Mouse (Mus musculus): Measurements from ENCODE around the gene Specc1l. TPM values are rescaled to one million over a fixed set of nuclear protein-coding genes. Genes with fewer than 3 reads are reported as not detected.

Specc1l gene
- polyA plus RNA-seq, 1 experiment from 2014 or later, result 13.2 TPM

DNA sequence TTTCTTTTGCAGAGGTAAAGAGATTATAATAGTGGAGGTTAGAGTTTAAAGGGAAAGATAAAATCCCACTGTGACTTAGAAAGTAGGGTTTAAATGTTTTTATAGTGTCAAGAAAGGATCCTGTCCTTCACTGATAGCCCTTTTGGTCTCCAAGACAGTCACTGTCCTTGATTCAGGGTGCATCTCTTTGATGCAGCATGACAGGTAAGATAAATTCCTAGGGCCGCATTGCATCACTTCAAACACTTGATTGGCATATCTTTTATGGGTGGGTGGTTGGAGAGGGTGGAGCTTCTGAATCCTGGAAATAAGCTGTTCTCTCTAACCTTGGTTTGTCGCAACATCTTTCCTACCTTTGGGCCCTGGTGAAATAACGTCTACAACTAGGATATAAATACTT, 15.5 kb downstream of the Specc1l start:
- WGBS (ENCODE audit: insufficient replicate concordance), result 60% methylated on average over 3 of the region's 3 CpGs
- ATAC-seq, result no peak; the same call in 1 of the 2 replicates
- H3K36me3 ChIP-seq, result peaks cover 20% of the 10 kb centered on the region
- no peaks in the 10 kb centered on the region for H3K27me3 ChIP-seq (replicated peaks)
- H3K4me1 ChIP-seq, result peaks cover 20% of the 10 kb centered on the region
- no peaks in the 10 kb centered on the region for H3K9me3 ChIP-seq (replicated peaks)
- H3K4me3 ChIP-seq, result no peak overlapping the region
- H3K27ac ChIP-seq, result no peak overlapping the region
- H3K9ac ChIP-seq, result no peak overlapping the region
- H3K4me2 ChIP-seq, result no peak overlapping the region

DNA sequence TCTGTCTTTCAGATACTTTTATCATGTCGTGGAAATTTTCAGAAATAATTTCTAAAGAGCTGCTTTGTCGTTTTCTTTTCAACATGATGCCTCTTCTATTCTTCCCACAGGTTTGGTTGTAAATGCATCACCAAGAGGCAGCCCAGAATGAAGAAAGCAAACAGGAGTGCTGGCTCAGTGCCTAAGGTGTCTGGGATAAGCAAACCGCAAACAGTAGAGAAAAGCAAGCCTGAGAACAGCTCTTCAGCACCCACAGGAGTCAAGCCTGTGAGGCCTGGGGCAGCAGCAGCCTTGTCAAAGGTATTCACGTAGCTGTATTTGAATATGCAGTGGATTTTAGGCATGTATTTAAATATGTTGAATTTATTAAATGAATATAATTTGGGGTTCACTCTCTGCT, 18.7 kb downstream of the Specc1l start:
- H3K9me3 ChIP-seq (replicated peaks), result no peaks in the 10 kb centered on the region

DNA sequence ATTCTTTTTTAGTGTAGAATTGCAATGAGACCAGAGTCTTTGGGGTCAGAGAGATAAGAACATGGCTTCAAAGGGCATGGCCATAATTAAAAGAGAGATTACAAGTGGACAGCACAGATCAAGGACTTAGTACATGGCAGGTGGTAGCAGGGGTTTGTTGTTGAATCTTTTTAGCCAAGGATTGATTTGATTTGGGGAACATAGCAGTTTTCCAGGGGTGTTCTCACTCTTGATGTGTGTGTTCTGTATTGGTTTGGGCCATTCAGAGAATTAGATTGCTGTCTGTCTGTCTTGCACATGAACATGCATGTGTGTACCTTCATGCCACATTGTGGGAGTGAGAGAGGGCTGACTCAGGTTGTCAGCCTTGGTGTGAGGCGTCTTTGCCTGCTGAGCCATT, 20.0 kb downstream of the Specc1l start:
- Histone ChIP-seq H3K4me1 (peaks cover 4% of the 10 kb centered on the region), H3K4me2 (no peak overlapping the region), H3K27ac (no peak overlapping the region), H3K27me3 (replicated peaks) (no peaks in the 10 kb centered on the region), H3K9ac (no peak overlapping the region), H3K4me3 (no peak overlapping the region), H3K9me3 (replicated peaks) (no peaks in the 10 kb centered on the region), H3K36me3 (peaks cover 34% of the 10 kb centered on the region)
- WGBS (ENCODE audit: insufficient replicate concordance), result 86% methylated on average over 1 of the region's 1 CpGs
- no peak for ATAC-seq

More for the DNA sequence above, 18.7 kb downstream of the Specc1l start:
- H3K9ac ChIP-seq, result no peak overlapping the region
- ATAC-seq, result no peak
- H3K27ac ChIP-seq, result no peak overlapping the region
- peaks cover 10% of the 10 kb centered on the region for H3K4me1 ChIP-seq
- WGBS (ENCODE audit: insufficient replicate concordance), result 79% methylated on average over 4 of the region's 4 CpGs
- no peaks in the 10 kb centered on the region for H3K27me3 ChIP-seq (replicated peaks)
- peaks cover 31% of the 10 kb centered on the region for H3K36me3 ChIP-seq
- no peak overlapping the region for H3K4me2 ChIP-seq
- H3K4me3 ChIP-seq, result no peak overlapping the region

DNA sequence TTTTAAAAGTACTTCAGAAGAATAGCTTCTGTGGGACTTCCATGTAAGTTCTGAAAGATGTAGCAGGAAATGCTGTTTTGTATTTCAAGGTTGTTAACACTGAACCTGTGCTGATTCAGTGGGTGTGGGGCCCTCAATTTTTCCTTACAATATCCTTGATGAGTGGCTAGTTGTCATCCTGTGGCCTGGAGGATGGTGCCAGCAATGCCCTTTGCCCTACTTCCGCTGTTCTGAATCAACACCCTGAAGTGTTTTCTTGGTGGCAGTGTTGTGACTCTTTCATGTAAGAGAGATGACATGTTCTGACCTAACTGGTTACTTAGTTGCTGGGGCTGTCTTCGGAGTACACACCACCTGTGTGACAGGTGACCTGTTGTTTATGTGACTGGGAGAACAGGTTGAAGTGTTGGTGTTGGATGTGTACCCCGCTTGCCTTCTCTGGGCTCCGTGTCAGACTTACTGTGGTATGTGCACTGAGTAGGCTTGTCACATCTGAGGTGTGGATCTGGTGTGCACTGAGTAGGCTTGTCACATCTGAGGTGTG, 20.8 kb downstream of the Specc1l start:
- H3K9ac ChIP-seq, result no peak overlapping the region
- no peak overlapping the region for H3K27ac ChIP-seq
- H3K4me2 ChIP-seq, result no peak overlapping the region
- H3K27me3 ChIP-seq (replicated peaks), result no peaks in the 10 kb centered on the region
- H3K9me3 ChIP-seq (replicated peaks), result no peaks in the 10 kb centered on the region
- peaks cover 34% of the 10 kb centered on the region for H3K36me3 ChIP-seq
- H3K4me3 ChIP-seq, result no peak overlapping the region
- WGBS (ENCODE audit: insufficient replicate concordance), result 83% methylated on average over 4 of the region's 4 CpGs
- no peaks in the 10 kb centered on the region for H3K4me1 ChIP-seq
- ATAC-seq, result no peak

DNA sequence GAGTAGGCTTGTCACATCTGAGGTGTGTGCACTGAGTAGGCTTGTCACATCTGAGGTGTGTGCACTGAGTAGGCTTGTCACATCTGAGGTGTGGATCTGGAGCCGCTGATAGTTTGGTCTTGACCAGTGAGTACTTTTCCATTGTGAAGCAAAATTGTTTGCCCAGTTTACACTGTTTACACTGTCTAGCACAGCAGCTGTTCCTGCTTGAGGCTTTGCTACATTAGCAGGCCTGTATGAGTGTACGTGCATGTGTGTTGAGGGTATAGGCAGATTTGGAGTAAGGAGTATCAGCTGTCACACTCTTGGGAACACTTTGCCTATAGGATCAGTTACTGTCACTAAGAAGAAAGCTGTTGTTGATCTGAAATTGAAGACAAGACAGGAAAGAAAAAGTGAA, 21.6 kb downstream of the Specc1l start:
- Histone ChIP-seq H3K9ac (no peak overlapping the region), H3K9me3 (replicated peaks) (no peaks in the 10 kb centered on the region), H3K36me3 (peaks cover 36% of the 10 kb centered on the region), H3K27me3 (replicated peaks) (no peaks in the 10 kb centered on the region), H3K4me2 (no peak overlapping the region), H3K27ac (no peak overlapping the region), H3K4me1 (no peaks in the 10 kb centered on the region), H3K4me3 (no peak overlapping the region)
- ATAC-seq, result no peak
- 76% methylated on average over 2 of the region's 2 CpGs for WGBS (ENCODE audit: insufficient replicate concordance)

DNA sequence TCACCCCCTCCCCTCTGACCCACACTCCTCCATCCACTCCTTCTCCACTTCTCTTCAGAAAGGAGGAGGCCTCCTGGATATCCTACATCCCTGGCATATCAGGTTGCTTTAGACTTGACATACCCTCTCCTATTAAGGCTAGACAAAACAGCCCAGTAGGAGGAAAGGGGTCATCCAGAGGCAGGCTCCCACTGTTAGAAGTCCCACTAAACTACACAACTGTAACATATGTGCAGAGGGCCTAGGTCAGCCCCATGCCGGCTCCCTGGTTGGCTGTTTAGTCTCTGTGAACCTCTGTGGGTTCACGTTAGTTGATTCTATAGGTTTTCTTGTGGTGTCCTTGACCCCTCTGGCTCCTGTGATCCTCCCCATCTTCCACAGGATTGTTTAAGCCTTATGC, 23.9 kb downstream of the Specc1l start:
- Histone ChIP-seq H3K4me2 (no peak overlapping the region), H3K9ac (no peak overlapping the region), H3K27ac (no peak overlapping the region), H3K4me3 (no peak overlapping the region), H3K27me3 (replicated peaks) (no peaks in the 10 kb centered on the region), H3K36me3 (peaks cover 33% of the 10 kb centered on the region), H3K9me3 (replicated peaks) (no peaks in the 10 kb centered on the region), H3K4me1 (no peaks in the 10 kb centered on the region)
- ATAC-seq, result no peak
- 71% methylated on average over 2 of the region's 2 CpGs for WGBS (ENCODE audit: insufficient replicate concordance)

DNA sequence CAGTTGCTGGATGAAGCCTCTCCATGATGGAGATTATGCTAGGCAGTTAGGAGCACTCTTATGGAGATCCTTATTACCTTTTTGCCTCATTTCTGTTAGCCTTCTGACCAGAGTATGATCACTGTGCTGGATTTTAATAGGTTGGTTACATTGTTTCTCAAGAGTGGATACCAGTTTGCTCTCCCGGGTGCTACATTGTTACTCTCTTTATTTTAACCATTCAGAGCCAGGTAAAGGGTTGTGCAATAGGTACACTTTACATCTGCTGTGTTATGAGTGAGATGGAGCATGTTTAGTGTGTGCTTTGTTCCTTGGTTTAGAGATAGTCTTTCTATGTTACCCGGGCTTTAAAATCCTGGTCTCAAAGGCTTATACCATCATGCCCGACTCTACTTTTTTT, 24.3 kb downstream of the Specc1l start:
- Histone ChIP-seq H3K4me3 (no peak overlapping the region), H3K4me1 (no peaks in the 10 kb centered on the region), H3K4me2 (no peak overlapping the region), H3K9me3 (replicated peaks) (no peaks in the 10 kb centered on the region), H3K27me3 (replicated peaks) (no peaks in the 10 kb centered on the region), H3K27ac (no peak overlapping the region), H3K36me3 (peaks cover 34% of the 10 kb centered on the region), H3K9ac (no peak overlapping the region)
- ATAC-seq, result no peak
- 81% methylated on average over 3 of the region's 3 CpGs for WGBS (ENCODE audit: insufficient replicate concordance)

DNA sequence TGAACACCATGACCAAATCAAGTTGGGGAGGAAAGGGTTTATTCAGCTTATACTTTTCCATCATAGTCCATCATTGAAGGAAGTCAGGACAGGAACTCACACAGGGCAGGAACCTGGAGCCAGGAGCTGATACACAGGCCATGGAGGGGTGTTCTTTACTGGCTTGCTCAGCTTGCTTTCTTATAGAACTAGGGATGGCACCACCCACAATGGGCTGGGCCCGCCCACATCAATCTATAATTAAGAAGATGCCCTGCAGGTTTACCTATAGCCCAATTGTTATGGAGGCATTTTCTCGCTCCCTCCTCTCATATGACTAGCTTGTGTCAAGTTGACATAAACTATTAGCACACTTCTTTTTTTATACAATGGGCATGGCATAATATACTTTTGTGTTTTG, 25.3 kb downstream of the Specc1l start:
- WGBS (ENCODE audit: insufficient replicate concordance), result 70% methylated on average over 2 of the region's 2 CpGs
- H3K4me1 ChIP-seq, result no peaks in the 10 kb centered on the region
- ATAC-seq, result no peak

DNA sequence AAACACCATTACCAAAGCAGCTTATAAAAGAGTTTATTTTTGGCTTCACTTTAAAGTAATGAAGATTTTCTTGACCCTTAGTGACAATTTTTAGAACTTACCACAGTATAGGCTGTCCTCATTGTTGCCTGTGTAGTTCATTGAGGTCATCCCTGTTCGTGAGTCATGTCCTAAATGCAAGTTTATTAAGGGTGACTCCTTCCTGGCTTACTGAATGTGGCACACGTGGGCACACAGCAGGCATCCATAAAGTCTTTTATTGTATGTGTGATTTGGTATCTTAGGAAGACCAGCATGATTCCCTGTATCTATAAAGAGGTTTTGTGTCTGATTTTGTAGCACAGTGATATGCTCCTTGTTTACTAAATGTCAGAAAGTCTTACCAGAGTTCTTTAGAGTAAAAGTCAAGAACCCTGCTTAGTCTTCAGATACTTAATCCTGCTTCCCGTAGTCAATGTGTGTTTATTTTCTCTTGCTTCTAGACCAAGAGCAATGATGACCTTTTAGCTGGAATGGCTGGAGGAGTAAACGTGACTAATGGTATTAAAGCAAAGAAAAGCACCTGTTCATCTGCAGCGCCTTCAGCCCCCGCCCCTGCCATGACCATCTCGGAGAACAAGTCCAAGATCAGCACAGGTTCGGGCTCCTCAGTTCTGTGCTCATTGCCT, 28.8 kb downstream of the Specc1l start:
- no peaks in the 10 kb centered on the region for H3K9me3 ChIP-seq (replicated peaks)
- H3K4me1 ChIP-seq, result no peaks in the 10 kb centered on the region
- no peaks in the 10 kb centered on the region for H3K27me3 ChIP-seq (replicated peaks)
- H3K4me3 ChIP-seq, result no peak overlapping the region
- H3K27ac ChIP-seq, result no peak overlapping the region
- peaks cover 51% of the 10 kb centered on the region for H3K36me3 ChIP-seq
- no peak overlapping the region for H3K4me2 ChIP-seq
- ATAC-seq, result no peak
- WGBS (ENCODE audit: insufficient replicate concordance), result 78% methylated on average over 8 of the region's 8 CpGs
- H3K9ac ChIP-seq, result no peak overlapping the region

More for the DNA sequence above, 25.3 kb downstream of the Specc1l start:
- Histone ChIP-seq H3K27me3 (replicated peaks) (no peaks in the 10 kb centered on the region), H3K9ac (no peak overlapping the region), H3K4me3 (no peak overlapping the region), H3K4me2 (no peak overlapping the region), H3K36me3 (peaks cover 36% of the 10 kb centered on the region), H3K9me3 (replicated peaks) (no peaks in the 10 kb centered on the region), H3K27ac (no peak overlapping the region)

DNA sequence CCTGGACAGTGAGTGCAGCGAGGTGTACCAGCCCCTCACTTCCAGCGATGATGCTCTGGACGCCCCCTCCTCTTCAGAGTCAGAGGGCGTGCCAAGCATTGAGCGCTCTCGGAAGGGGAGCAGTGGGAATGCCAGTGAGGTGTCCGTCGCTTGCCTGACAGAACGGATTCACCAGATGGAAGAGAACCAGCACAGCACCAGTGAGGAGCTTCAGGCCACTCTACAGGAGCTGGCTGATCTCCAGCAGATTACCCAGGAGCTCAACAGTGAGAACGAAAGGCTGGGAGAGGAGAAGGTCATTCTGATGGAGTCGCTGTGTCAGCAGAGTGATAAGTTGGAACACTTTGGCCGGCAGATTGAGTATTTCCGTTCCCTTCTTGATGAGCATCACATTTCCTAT, 33.9 kb downstream of the Specc1l start:
- 85% methylated on average over 13 of the region's 13 CpGs for WGBS (ENCODE audit: insufficient replicate concordance)
- no peak overlapping the region for H3K4me3 ChIP-seq
- no peak for ATAC-seq
- no peak overlapping the region for H3K9ac ChIP-seq
- H3K36me3 ChIP-seq, result peaks cover 79% of the 10 kb centered on the region
- no peaks in the 10 kb centered on the region for H3K27me3 ChIP-seq (replicated peaks)
- no peak overlapping the region for H3K27ac ChIP-seq
- no peaks in the 10 kb centered on the region for H3K9me3 ChIP-seq (replicated peaks)
- no peaks in the 10 kb centered on the region for H3K4me1 ChIP-seq
- no peak overlapping the region for H3K4me2 ChIP-seq

DNA sequence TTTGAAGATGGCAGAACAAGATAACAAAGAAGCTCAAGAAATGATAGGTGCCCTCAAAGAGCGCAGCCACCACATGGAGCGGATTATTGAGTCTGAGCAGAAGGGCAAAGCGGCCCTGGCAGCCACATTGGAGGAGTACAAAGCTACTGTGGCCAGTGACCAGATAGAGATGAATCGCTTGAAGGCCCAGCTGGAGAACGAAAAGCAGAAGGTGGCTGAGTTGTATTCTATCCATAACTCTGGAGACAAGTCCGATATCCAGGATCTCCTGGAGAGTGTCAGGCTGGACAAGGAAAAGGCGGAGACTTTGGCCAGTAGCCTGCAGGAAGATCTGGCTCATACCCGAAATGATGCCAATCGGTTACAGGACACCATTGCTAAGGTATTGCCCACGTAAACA, 34.5 kb downstream of the Specc1l start:
- Histone ChIP-seq H3K9ac (no peak overlapping the region), H3K4me1 (no peaks in the 10 kb centered on the region), H3K4me2 (no peak overlapping the region), H3K27me3 (replicated peaks) (no peaks in the 10 kb centered on the region), H3K36me3 (peaks cover 74% of the 10 kb centered on the region), H3K9me3 (replicated peaks) (no peaks in the 10 kb centered on the region), H3K27ac (no peak overlapping the region), H3K4me3 (no peak overlapping the region)
- ATAC-seq, result no peak
- 90% methylated on average over 10 of the region's 10 CpGs for WGBS (ENCODE audit: insufficient replicate concordance)

DNA sequence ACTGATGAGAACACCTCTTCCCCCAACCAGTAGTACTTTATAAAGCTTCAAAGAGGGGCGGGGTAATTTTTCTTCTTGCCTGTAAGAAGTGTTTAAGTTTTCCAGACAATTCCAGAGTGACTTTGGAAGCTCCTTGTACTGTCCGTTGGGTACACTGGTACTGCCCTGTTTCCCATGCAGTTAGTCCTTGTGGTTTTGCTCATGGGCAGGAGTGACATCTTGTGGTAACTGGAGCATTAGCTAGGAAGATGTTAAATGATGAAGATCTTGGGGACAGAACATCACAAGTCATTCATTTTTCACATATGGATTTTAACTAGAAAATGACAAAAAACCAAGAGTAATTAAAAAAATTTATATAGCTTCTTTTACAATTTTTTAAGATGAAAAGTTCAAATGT, 39.1 kb downstream of the Specc1l start:
- WGBS (ENCODE audit: insufficient replicate concordance), result 53% methylated on average over 2 of the region's 2 CpGs
- Histone ChIP-seq H3K4me1 (no peaks in the 10 kb centered on the region), H3K4me3 (no peak overlapping the region), H3K36me3 (peaks cover 50% of the 10 kb centered on the region), H3K9ac (no peak overlapping the region), H3K9me3 (replicated peaks) (no peaks in the 10 kb centered on the region), H3K27me3 (replicated peaks) (no peaks in the 10 kb centered on the region), H3K27ac (no peak overlapping the region), H3K4me2 (no peak overlapping the region)
- ATAC-seq, result no peak
